Mouse (Mus musculus): ENCODE results near the gene Gfod1. TPM values are rescaled to one million over a fixed set of nuclear protein-coding genes. Genes with fewer than 3 reads are reported as not detected.

The Gfod1 gene
- total RNA-seq, 1 experiment from 2014 or later = 20.8 TPM

DNA sequence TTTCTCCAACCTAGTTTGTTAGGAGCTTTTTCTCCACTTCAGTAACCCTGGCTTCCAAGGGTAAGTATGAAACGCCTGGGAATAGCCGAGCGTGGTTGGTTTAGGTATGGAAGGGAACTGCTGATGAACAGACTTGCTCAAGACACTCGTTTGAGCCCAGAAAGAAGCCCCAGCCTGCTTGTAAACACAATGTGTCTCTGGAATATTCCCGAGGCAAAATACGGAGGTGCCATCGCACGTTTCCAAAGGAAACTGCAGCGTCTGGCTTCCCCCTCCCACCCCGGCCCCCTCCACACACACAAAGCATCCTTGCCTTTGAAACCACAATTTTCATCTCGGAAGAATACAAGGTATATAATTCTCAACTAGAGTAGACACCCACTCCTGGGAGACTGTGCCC is 1.7 kb downstream of the Gfod1 start:
- ATAC-seq (replicated peaks; ENCODE audit: insufficient number of reproducible peaks, low FRiP score, low TSS enrichment, poor library complexity, severe bottlenecking) = no peak

GRCm38 (mm10) chr13:43300906-43301305 is 3.1 kb downstream of the Gfod1 start:
- no peak for ATAC-seq (replicated peaks; ENCODE audit: insufficient number of reproducible peaks, low FRiP score, low TSS enrichment, poor library complexity, severe bottlenecking)

DNA sequence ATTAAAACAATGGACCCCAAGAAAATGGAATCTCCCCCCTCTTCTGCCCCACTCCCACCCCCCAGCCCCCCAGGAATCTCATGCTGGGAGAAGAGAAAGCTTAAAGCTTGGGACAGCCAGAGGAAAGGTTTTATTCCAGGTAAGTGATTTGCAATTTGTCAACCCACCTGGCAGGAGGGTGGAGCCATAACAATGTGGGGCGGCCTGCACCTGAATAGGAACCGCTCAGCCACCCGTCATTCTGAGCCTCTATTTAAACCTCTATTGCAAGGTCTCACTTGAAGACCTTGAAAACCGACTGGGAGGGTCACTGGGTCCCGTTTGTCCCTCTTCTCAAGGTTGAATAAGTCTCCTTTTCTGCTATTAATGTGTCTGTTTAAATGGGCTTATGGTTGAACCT is 3.6 kb downstream of the Gfod1 start:
- no peak for ATAC-seq (replicated peaks; ENCODE audit: insufficient number of reproducible peaks, low FRiP score, low TSS enrichment, poor library complexity, severe bottlenecking)

DNA sequence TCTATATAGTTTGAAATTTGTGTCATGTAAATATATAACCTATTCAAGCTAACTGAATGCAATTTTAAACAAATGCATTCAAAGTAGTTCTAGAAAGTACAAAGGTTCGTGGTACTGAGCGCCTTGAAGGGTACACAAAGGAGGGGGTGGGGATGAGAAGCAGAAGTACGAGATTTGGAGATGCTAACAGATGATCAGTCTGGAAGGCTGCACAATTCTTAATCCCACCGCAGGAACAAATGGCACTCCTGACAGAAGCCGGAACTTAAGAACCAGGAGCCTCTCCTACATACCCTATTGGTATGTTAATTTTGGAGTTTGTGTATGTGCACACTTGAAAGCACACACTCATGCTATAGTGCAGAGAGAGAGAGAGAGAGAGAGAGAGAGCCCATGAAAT is 4.8 kb downstream of the Gfod1 start:
- no peak for ATAC-seq (replicated peaks; ENCODE audit: insufficient number of reproducible peaks, low FRiP score, low TSS enrichment, poor library complexity, severe bottlenecking)

- ATAC-seq (replicated peaks; ENCODE audit: insufficient number of reproducible peaks, low FRiP score, low TSS enrichment, poor library complexity, severe bottlenecking) = no peak
Measured at GRCm38 (mm10) chr13:43297526-43297925, 6.4 kb downstream of the Gfod1 start.

DNA sequence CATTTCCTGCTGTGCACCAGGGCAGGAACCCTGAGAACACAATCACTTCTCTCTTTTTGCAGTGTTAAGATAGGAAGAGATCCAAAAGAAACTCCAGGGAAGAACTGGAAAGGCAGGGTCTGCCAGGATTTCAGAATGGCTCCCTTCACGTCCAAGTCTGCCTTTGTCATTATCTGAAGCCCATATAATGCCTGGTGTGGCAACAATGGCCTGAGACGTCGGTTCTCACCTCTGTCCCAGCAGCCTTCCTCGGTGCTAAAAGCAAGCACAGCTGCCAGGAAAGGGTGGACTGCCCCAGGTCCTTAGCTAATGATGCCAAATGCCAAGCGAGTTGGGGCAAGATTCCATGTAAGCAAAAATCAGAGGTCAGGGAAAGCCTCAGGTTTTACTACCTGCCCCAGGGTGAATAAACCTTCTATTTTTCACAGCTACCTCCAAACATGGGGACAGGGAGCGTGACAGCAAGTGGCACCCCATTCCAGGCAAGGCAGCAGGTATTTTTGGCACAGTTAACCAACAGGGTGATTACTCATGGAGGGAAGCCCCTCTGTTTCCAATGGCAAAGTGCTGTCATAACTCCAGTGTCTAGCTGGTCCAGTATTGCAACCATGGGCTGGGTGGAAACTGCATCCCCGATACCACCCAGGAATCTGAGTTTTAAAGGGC is 7.7 kb downstream of the Gfod1 start:
- ATAC-seq (replicated peaks; ENCODE audit: insufficient number of reproducible peaks, low FRiP score, low TSS enrichment, poor library complexity, severe bottlenecking) = no peak

- peak; percentile 86 for ATAC-seq (replicated peaks; ENCODE audit: insufficient number of reproducible peaks, low FRiP score, low TSS enrichment, poor library complexity, severe bottlenecking)
Measured at GRCm38 (mm10) chr13:43295684-43296083, 8.3 kb downstream of the Gfod1 start.

DNA sequence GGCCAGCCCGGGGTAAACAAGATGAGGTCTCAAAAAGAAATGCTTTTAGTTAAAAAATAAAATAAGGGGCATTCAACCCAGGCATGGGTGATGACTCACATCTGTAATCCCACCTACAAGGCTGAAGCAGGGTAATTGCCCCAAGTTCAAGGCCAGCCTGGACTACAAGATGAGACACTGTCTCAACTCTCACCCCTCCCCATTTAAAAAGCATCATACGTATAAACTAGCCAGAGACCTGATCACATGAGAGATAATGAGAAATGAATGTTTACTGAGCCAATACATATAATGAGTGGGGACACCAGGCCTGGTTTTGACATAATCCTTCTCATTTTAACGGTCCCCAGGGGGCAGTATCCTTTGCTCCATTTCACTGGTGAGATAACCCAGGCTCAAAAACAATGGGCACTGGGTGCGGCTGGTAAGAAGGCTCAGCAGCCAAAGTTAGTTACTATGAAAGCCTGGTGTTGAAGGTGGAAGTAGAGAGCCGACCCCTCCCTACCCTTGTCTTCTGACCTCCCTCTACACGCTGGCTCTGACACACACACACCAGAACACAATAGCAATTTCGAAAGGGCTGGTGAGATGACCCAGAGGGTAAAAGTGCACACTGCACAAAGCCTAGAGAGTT is 8.9 kb downstream of the Gfod1 start:
- ATAC-seq (replicated peaks; ENCODE audit: insufficient number of reproducible peaks, low FRiP score, low TSS enrichment, poor library complexity, severe bottlenecking) = peak; percentile 80

GRCm38 (mm10) chr13:43292892-43293291 is 11.1 kb downstream of the Gfod1 start:
- ATAC-seq (replicated peaks; ENCODE audit: insufficient number of reproducible peaks, low FRiP score, low TSS enrichment, poor library complexity, severe bottlenecking) = no peak

DNA sequence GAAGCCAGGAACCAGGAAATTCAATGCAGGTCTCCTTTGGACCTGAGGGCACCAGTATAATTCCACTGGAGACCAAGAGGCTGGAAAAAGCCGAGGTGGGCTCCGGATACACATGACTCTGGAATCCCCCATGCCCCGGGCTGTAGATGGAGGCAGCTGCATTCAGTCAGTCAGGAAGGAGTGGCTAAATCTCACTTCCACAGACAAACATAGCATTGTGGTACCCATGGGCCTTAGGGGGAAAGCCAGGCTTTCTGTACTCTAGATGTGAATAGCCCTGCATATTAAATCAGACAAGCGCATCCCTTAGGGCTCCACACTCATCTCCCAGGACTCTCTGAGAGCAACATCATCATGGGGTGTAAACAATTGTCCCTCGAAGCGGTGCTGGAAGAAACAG is 14.9 kb downstream of the Gfod1 start:
- no peak for ATAC-seq (replicated peaks; ENCODE audit: insufficient number of reproducible peaks, low FRiP score, low TSS enrichment, poor library complexity, severe bottlenecking)

DNA sequence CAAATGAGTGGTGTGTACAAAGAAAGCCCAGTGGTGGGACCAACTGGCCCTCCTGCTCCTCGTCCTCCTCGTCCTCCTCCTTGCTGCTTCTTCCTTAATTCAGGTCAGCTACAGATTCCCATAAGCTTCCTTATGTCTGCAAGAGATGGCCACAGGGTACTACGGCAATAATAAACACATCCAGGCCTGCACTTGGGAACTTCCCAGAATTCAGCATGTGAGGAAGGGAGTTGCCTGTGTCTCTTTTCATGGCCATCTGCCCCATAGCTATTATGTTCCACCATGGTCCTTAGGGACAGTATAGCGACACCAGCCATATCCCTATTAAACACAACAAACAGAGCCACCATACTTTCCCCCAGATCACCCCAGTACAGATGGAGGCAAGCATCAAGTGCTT is 15.5 kb downstream of the Gfod1 start:
- no peak for ATAC-seq (replicated peaks; ENCODE audit: insufficient number of reproducible peaks, low FRiP score, low TSS enrichment, poor library complexity, severe bottlenecking)

DNA sequence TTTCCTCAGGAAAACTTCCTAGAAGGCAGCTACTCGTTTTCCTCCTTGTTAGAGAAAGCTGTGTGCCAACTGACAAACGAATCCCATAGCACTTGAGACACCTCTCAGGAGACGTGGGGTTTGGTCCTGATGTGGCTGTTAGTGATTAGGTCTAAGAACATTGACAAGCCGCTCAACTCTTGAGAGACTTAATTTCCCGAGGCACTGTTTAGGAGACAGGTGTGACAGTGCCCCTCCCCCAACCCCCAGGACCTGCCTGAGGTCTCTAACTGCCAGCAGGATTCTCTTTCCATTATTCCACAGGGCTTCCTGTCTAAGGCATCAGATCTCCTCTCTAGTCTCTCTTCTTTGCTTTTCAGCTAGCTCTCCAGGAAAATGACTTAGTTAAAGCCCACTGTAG is 15.9 kb downstream of the Gfod1 start:
- ATAC-seq (replicated peaks; ENCODE audit: insufficient number of reproducible peaks, low FRiP score, low TSS enrichment, poor library complexity, severe bottlenecking) = no peak

- no peak for ATAC-seq (replicated peaks; ENCODE audit: insufficient number of reproducible peaks, low FRiP score, low TSS enrichment, poor library complexity, severe bottlenecking)
Measured at GRCm38 (mm10) chr13:43286836-43287235, 17.1 kb downstream of the Gfod1 start.

DNA sequence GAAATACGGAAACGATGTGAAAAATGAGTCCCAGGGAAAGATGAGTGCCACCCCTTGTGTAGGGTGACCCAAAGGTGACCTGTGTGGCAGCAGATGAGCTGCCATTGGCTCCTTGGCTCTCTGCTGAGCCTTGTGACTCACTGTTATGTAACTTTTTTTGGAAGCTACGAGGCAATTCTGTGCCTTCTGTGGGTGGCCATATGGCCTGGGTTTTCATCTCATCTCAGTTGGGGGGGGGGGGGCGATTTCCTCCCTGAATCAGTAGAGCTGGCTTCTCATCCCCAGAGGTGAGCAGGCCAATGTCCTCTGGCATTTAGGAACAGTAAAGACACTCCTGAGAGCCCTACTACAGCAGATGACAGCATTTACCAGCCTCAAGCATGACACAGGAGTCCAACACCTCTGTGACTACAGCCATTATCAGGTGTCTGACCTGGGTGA is 19.2 kb downstream of the Gfod1 start:
- ATAC-seq (replicated peaks; ENCODE audit: insufficient number of reproducible peaks, low FRiP score, low TSS enrichment, poor library complexity, severe bottlenecking) = no peak

DNA sequence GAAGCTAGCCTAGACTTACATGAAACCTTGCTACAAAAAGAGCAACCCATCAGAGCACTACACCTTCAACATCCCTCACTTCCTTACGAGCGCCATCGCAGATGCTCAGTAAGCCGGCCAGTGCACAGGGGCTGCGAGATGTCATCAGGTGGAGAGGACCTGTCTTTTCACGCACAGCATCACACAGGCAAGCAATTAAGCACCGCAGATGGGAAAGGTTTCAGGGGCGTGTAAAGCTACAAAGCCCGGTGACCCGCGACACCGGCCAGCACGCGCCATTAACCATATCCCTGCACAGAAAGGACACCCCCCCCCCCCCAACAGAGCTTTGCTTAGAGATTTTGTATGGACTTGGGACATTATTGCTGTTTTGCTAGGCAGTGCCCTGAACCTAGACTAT is 30.1 kb downstream of the Gfod1 start:
- no peak for ATAC-seq (replicated peaks; ENCODE audit: insufficient number of reproducible peaks, low FRiP score, low TSS enrichment, poor library complexity, severe bottlenecking)

- ATAC-seq (replicated peaks; ENCODE audit: insufficient number of reproducible peaks, low FRiP score, low TSS enrichment, poor library complexity, severe bottlenecking) = no peak
Measured at GRCm38 (mm10) chr13:43272303-43273135, 31.5 kb downstream of the Gfod1 start.

GRCm38 (mm10) chr13:43271481-43271880 is 32.5 kb downstream of the Gfod1 start:
- no peak for ATAC-seq (replicated peaks; ENCODE audit: insufficient number of reproducible peaks, low FRiP score, low TSS enrichment, poor library complexity, severe bottlenecking)

- ATAC-seq (replicated peaks; ENCODE audit: insufficient number of reproducible peaks, low FRiP score, low TSS enrichment, poor library complexity, severe bottlenecking) = no peak
Measured at GRCm38 (mm10) chr13:43270220-43270597, 33.8 kb downstream of the Gfod1 start.

GRCm38 (mm10) chr13:43269460-43270219 is 34.3 kb downstream of the Gfod1 start:
- ATAC-seq (replicated peaks; ENCODE audit: insufficient number of reproducible peaks, low FRiP score, low TSS enrichment, poor library complexity, severe bottlenecking) = no peak
